Mouse (Mus musculus) MEL (cell line): ENCODE results near the gene Gmppa. TPM values are rescaled to one million over a fixed set of nuclear protein-coding genes. Genes with fewer than 3 reads are reported as not detected.

Experiments
- DNase-seq: peaks from one replicate; pipeline ENCODE4 v3.0.0; 2011; ENCODE audit warnings: low read depth, low spot score
- H3K27ac ChIP-seq: 2 replicates; pipeline ENCODE4 v1.5.1; 2012; ENCODE audit warnings: low read depth, mild to moderate bottlenecking, control low read depth, low read length, moderate library complexity; ENCODE audit not compliant: control insufficient read depth
- H3K27me3 ChIP-seq, 2 experiments: fragments of 150-350 bp in 1 of 2; sonication (generic) in 1 of 2; 2 replicates each; pipeline ENCODE4 v1.6.1; 2012; ENCODE audit warnings: low read length in 2 of 2, mild to moderate bottlenecking in 2 of 2, improper control_type of control experiment in 1 of 2, moderate library complexity in 1 of 2; ENCODE audit not compliant: insufficient read depth in 2 of 2, control insufficient read depth in 1 of 2
- H3K36me3 ChIP-seq, 2 experiments: 2 replicates each; pipeline ENCODE4 v1.6.1; 2012 to 2014; ENCODE audit warnings: low read length in 2 of 2, improper control_type of control experiment in 1 of 2, inconsistent platforms in 1 of 2, mild to moderate bottlenecking in 1 of 2; ENCODE audit not compliant: insufficient read depth in 2 of 2, control insufficient read depth in 1 of 2
- H3K4me1 ChIP-seq, 2 experiments: fragments of 150-350 bp in 1 of 2; sonication (generic) in 1 of 2; 2 replicates each; pipeline ENCODE4 v1.6.1; 2012; ENCODE audit warnings: low read length in 2 of 2, improper control_type of control experiment in 1 of 2, mild to moderate bottlenecking in 1 of 2; ENCODE audit not compliant: insufficient read depth in 2 of 2, control insufficient read depth in 1 of 2
- H3K4me3 ChIP-seq, 2 experiments: fragments of 150-350 bp in 1 of 2; sonication (generic) in 1 of 2; 2 replicates each; pipeline ENCODE4 v1.5.1; 2012; ENCODE audit warnings: low read depth in 2 of 2, low read length in 2 of 2, mild to moderate bottlenecking in 2 of 2, moderate library complexity in 2 of 2, control low read depth in 1 of 2, improper control_type of control experiment in 1 of 2; ENCODE audit not compliant: control insufficient read depth in 1 of 2, insufficient read depth in 1 of 2
- H3K79me2 ChIP-seq: 2 replicates; pipeline ENCODE4 v1.6.1; 2012; ENCODE audit warnings: mild to moderate bottlenecking, low read length, moderate library complexity; ENCODE audit not compliant: control insufficient read depth, poor library complexity, insufficient read depth
- H3K9ac ChIP-seq: 2 replicates; pipeline ENCODE4 v1.6.1; 2012; ENCODE audit warnings: low read depth, mild to moderate bottlenecking, control low read depth, low read length, moderate library complexity; ENCODE audit not compliant: control insufficient read depth, poor library complexity, severe bottlenecking
- H3K9me3 ChIP-seq: fragments of 150-350 bp; sonication (generic); replicated peaks from 2 replicates; pipeline ENCODE4 v1.6.1; 2012; ENCODE audit warnings: mild to moderate bottlenecking, low read length, improper control_type of control experiment, moderate library complexity; ENCODE audit not compliant: insufficient read depth
- CHD1 ChIP-seq: IDR thresholded peaks from 2 replicates; pipeline ENCODE4 v1.6.1; 2012; ENCODE audit warnings: low read depth, mild to moderate bottlenecking, inconsistent platforms, low read length, improper control_type of control experiment
- EP300 ChIP-seq, 2 experiments: IDR thresholded peaks; 2 replicates each; pipeline ENCODE4 v1.6.1; 2011; ENCODE audit warnings: improper control_type of control experiment in 2 of 2, low read length in 2 of 2, low read depth in 1 of 2, mild to moderate bottlenecking in 1 of 2
- ETS1 ChIP-seq: IDR thresholded peaks from 2 replicates; pipeline ENCODE4 v1.6.1; 2012; ENCODE audit warnings: low read depth, mild to moderate bottlenecking, inconsistent platforms, low read length, improper control_type of control experiment, moderate library complexity
- GATA1 ChIP-seq: IDR thresholded peaks from 2 replicates; pipeline ENCODE4 v1.6.1; 2011; ENCODE audit warnings: low read depth, low read length, improper control_type of control experiment
- HCFC1 ChIP-seq: IDR thresholded peaks from 2 replicates; pipeline ENCODE4 v1.6.1; 2012; ENCODE audit warnings: low read depth, mild to moderate bottlenecking, inconsistent platforms, low read length, improper control_type of control experiment, moderate library complexity
- JUND ChIP-seq: IDR thresholded peaks from 2 replicates; pipeline ENCODE4 v1.6.1; 2011; ENCODE audit warnings: low read depth, mild to moderate bottlenecking, improper control_type of control experiment, low read length
- KAT2A ChIP-seq: conservative IDR thresholded peaks from 2 replicates; pipeline ENCODE4 v1.6.1; 2012; ENCODE audit warnings: low read depth, low read length, improper control_type of control experiment, inconsistent platforms
- MAFK ChIP-seq: IDR thresholded peaks from 2 replicates; pipeline ENCODE4 v1.6.1; 2011; ENCODE audit warnings: low read depth, mild to moderate bottlenecking, low read length, improper control_type of control experiment, borderline replicate concordance
- MAX ChIP-seq: IDR thresholded peaks from 2 replicates; pipeline ENCODE4 v1.6.1; 2011; ENCODE audit warnings: low read length, improper control_type of control experiment
- MYC ChIP-seq: IDR thresholded peaks from 2 replicates; pipeline ENCODE4 v1.6.1; 2011; ENCODE audit warnings: low read depth, mild to moderate bottlenecking, low read length, improper control_type of control experiment, moderate library complexity
- POLR2A ChIP-seq, 2 experiments: IDR thresholded peaks; 2 replicates each; pipeline ENCODE4 v1.6.1; 2011 to 2012; ENCODE audit warnings: low read length in 2 of 2, mild to moderate bottlenecking in 2 of 2, control low read depth in 1 of 2, improper control_type of control experiment in 1 of 2, low read depth in 1 of 2, moderate library complexity in 1 of 2; ENCODE audit not compliant: control insufficient read depth in 1 of 2, insufficient read depth in 1 of 2, poor library complexity in 1 of 2
- POLR2AphosphoS2 ChIP-seq: IDR thresholded peaks from 2 replicates; pipeline ENCODE4 v1.6.1; 2011; ENCODE audit warnings: low read length, improper control_type of control experiment
- RCOR1 ChIP-seq: IDR thresholded peaks from 2 replicates; pipeline ENCODE4 v1.6.1; 2012; ENCODE audit warnings: low read depth, mild to moderate bottlenecking, inconsistent platforms, low read length, improper control_type of control experiment
- SIN3A ChIP-seq: IDR thresholded peaks from 2 replicates; pipeline ENCODE4 v1.6.1; 2012; ENCODE audit warnings: low read length, improper control_type of control experiment, inconsistent platforms
- TBP ChIP-seq: IDR thresholded peaks from 2 replicates; pipeline ENCODE4 v1.8.0; 2011; ENCODE audit warnings: low read depth, low read length, improper control_type of control experiment
- USF1 ChIP-seq: IDR thresholded peaks from 2 replicates; pipeline ENCODE4 v1.6.1; 2014; ENCODE audit warnings: low read depth, mild to moderate bottlenecking, inconsistent platforms, low read length, improper control_type of control experiment, moderate library complexity
- USF2 ChIP-seq, 2 experiments: IDR thresholded peaks; 2 replicates each; pipeline ENCODE4 v1.6.1; 2011 to 2012; ENCODE audit warnings: improper control_type of control experiment in 2 of 2, low read length in 2 of 2, borderline replicate concordance in 1 of 2, inconsistent platforms in 1 of 2, low read depth in 1 of 2, mild to moderate bottlenecking in 1 of 2; ENCODE audit not compliant: insufficient read depth in 1 of 2
- ZKSCAN1 ChIP-seq: IDR thresholded peaks from 2 replicates; pipeline ENCODE4 v1.6.1; 2012; ENCODE audit warnings: low read depth, mild to moderate bottlenecking, inconsistent platforms, low read length, improper control_type of control experiment, moderate library complexity
- polyA plus RNA-seq, 2 experiments: library from polyadenylated mRNA; stranded (reverse) in 1 of 2; unstranded in 1 of 2; fragments of >175 nt in 1 of 2; fragments of >200 nt in 1 of 2; gene quantifications; 2 replicates each; pipeline versions ENCODE4 v1.2.1 to v1.2.4; 2012; ENCODE audit warnings: low replicate concordance in 2 of 2, low read depth in 1 of 2; ENCODE audit not compliant: insufficient read length in 2 of 2, insufficient read depth in 1 of 2, missing spikeins in 1 of 2
- total RNA-seq: library from RNA; depleted of rRNA; stranded (reverse); fragments of 300-350 nt; gene quantifications from 2 replicates; pipeline ENCODE4 v1.2.3, GENCODE M21; 2012

The Gmppa gene
- total and polyA plus RNA-seq, 3 experiments: 65.0 to 145 TPM; not detected in 1

GRCm38 (mm10) chr1:75442811-75443210 is 7.1 kb downstream of the Gmppa start:
- TF ChIP-seq MAFK (no peak), JUND (no peak), MAX (no peak), MYC (no peak), POLR2A (IDR thresholded peaks at IDR 0.05; ENCODE audit: control insufficient read depth in 1 of 2, insufficient read depth in 1 of 2, low read depth in 1 of 2, low read length in 2 of 2, poor library complexity in 1 of 2) (no peak), ZKSCAN1 (no peak)
- TF ChIP-seq, all 39 proteins: peak for 0
- no peak for DNase-seq
- peaks cover 0 to 12% of the 10 kb centered on the region in 2 experiments; a peak in 2 of 4 replicates for H3K36me3 ChIP-seq
- H3K9ac ChIP-seq: no peak overlapping the region
- H3K4me3 ChIP-seq: no peak overlapping the region
- H3K9me3 ChIP-seq: no peaks in the 10 kb centered on the region
- no peaks in the 10 kb centered on the region for H3K27me3 ChIP-seq
- peaks cover 12 to 25% of the 10 kb centered on the region in 2 experiments; a peak in 3 of 4 replicates for H3K4me1 ChIP-seq
- H3K27ac ChIP-seq: no peak overlapping the region
- H3K79me2 ChIP-seq: no peaks in the 10 kb centered on the region; the same call in 1 of the 2 replicates

- H3K36me3 ChIP-seq: peaks cover 0 to 16% of the 10 kb centered on the region in 2 experiments; a peak in 2 of 4 replicates
- H3K27ac ChIP-seq: no peak overlapping the region
- H3K4me1 ChIP-seq: peaks cover 12 to 25% of the 10 kb centered on the region in 2 experiments; a peak in 3 of 4 replicates
- no peaks in the 10 kb centered on the region for H3K9me3 ChIP-seq
- no peaks in the 10 kb centered on the region; the same call in 1 of the 2 replicates for H3K79me2 ChIP-seq
- no peaks in the 10 kb centered on the region for H3K27me3 ChIP-seq
- H3K9ac ChIP-seq: no peak overlapping the region
- H3K4me3 ChIP-seq: no peak overlapping the region
- no peak for DNase-seq
- TF ChIP-seq USF2 (IDR thresholded peaks at IDR 0.05; ENCODE audit: borderline replicate concordance in 1 of 2, insufficient read depth in 1 of 2, low read depth in 1 of 2, low read length in 2 of 2) (no peak), POLR2A (IDR thresholded peaks at IDR 0.05; ENCODE audit: control insufficient read depth in 1 of 2, insufficient read depth in 1 of 2, low read depth in 1 of 2, low read length in 2 of 2, poor library complexity in 1 of 2) (no peak), KAT2A (no peak), SIN3A (no peak), EP300 (IDR thresholded peaks at IDR 0.05; ENCODE audit: low read depth in 1 of 2, low read length in 2 of 2) (no peak), GATA1 (no peak), USF1 (no peak), RCOR1 (no peak), POLR2AphosphoS2 (no peak), HCFC1 (no peak), MYC (no peak), TBP (no peak), MAX (no peak), ETS1 (no peak), CHD1 (no peak)
These were observed 7.7 kb downstream of the Gmppa start for GRCm38 (mm10) chr1:75443247-75444024.
